Mouse (Mus musculus): ENCODE measurements at regions not wholly inside any gene's neighbourhood (a gene's known extent, or its start where the extent isn't known, plus 50 kb on each side); places are given as distances from the start of the nearest gene placed in this dataset.
"Not testable (repeated sequence)": the region's sequence is repeated elsewhere in the genome, so short reads cannot be mapped to it uniquely, and the experiment has no call there.

GRCm38 (mm10) chr16:84624443-84625109 is 109.7 kb downstream of the A730009L09Rik start:
- intact Hi-C loops (cut with DNase I), result loop anchor here (5.0 kb wide), 1 partner anchor 58 kb away; no protein-coding TSS in a partner anchor
- no peak for DNase-seq (ENCODE audit: low spot score in 2 of 2)

GRCm38 (mm10) chr16:84625110-84625722 is 110.3 kb downstream of the A730009L09Rik start:
- no peak for DNase-seq (ENCODE audit: low spot score in 2 of 2)
- intact Hi-C loops (cut with DNase I), result loop anchor here (5.0 kb wide), 1 partner anchor 57 kb away; no protein-coding TSS in a partner anchor

GRCm38 (mm10) chr16:84627052-84627451 is 108.5 kb downstream of the Mrpl39 start:
- DNase-seq (ENCODE audit: low spot score in 2 of 2), result peak; percentile 12 to 48
- intact Hi-C loops (cut with DNase I), result loop anchor here (5.0 kb wide), 1 partner anchor 55 kb away; no protein-coding TSS in a partner anchor

- DNase-seq (ENCODE audit: low spot score in 2 of 2), result no peak
- intact Hi-C loops (cut with DNase I), result loop anchor here (5.0 kb wide), 1 partner anchor 52 kb away; no protein-coding TSS in a partner anchor
Measured at GRCm38 (mm10) chr16:84629868-84630267, 105.7 kb downstream of the Mrpl39 start.

DNA sequence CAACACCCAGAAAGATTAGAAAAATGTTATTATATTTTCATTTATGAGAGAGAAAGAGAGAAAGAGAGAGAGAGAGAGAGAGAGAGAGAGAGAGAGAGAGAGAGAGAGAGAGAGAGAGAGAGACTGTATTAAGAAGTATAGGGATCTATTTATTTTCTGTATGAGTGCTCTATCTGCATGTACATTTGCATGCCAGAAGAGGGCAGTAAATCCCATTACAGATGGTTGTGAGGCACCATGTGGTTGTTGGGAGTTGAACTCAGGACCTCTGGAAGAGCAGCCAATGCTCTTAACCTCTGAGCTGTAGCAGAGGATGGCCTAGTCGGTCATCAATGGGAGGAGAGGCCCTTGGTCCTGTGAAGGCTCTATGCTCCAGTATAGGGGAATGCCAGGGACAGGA is 91.1 kb downstream of the Mrpl39 start:
- intact Hi-C loops (cut with DNase I); DNase-seq (ENCODE audit: low spot score in 2 of 2): not testable (repeated sequence)

GRCm38 (mm10) chr16:84646172-84646684 is 89.3 kb downstream of the Mrpl39 start:
- DNase-seq (ENCODE audit: low spot score in 2 of 2), result no peak
- intact Hi-C loops (cut with DNase I), result no loop called here

DNA sequence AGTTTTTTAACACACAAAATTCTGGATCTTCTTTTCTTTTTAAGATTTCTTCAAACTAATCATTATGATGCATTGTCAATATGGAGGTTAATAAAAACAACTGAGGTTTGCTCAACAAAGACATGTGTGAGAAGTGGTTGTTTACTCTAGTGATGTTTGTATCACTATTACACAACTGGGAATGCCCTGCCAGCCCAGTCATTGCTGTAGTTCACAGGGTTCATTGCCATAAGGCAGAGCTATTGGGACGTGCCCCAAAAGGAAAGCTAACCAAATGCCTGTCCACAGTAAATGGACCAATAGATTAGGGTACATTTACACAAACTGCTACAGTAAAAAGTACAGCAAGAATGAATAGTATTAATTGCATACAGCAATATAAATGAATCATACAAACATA is 84.9 kb downstream of the Mrpl39 start:
- intact Hi-C loops (cut with DNase I), result no loop called here
- no peak for DNase-seq (ENCODE audit: low spot score in 2 of 2)

- DNase-seq (ENCODE audit: low spot score in 2 of 2), result no peak
- intact Hi-C loops (cut with DNase I), result no loop called here
Measured at GRCm38 (mm10) chr16:84653873-84654272, 81.7 kb downstream of the Mrpl39 start.

DNA sequence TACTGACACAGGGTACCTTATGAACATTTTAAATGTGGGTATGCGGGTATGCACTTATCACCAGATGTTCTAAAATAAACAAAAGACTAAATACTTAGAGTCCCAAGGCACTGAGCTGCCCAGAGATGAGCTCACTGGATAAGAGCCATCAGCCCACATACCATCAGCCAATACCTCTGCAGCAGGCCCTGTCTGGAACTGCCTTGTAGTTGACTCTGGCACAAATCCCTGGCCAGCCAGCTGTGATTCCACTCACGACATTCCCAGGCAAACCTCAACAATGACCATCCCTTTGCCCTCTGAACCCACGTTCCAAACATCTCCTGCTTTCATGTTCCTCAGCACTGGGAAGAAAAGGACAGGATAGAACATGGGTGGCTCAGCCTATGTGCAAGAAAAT is 73.7 kb downstream of the Mrpl39 start:
- DNase-seq (ENCODE audit: low spot score in 2 of 2), result no peak
- intact Hi-C loops (cut with DNase I), result no loop called here

DNA sequence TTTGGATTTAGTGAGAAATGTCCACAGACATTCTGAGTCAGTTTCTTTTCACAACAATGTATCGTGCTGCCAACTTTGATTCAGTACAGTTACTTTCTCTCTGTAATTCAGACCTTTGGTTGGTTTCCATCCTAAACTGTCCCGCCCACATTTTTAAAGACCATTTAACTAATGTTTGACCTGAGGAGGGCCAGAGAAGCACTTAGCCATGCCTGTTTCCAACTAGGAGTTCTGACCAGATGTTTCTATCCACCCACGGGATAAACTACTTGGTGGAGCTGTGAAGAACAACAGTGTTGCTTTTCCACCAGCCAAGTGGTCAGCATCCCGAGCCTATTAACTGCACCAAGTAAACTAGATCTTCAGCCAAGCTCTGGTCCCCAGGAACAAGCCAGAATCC is 72.0 kb downstream of the Mrpl39 start:
- intact Hi-C loops (cut with DNase I), result no loop called here

More for the DNA sequence above, 72.0 kb downstream of the Mrpl39 start:
- DNase-seq (ENCODE audit: low spot score in 2 of 2), result no peak

Measured in left cerebral cortex, postnatal 25 days (tissue).